Mouse (Mus musculus): Measurements from ENCODE around the gene Disp2. TPM values are rescaled to one million over a fixed set of nuclear protein-coding genes. Genes with fewer than 3 reads are reported as not detected.

The Disp2 gene
- polyA plus RNA-seq, 1 experiment from 2014 or later, result 66.8 TPM

GRCm38 (mm10) chr2:118838330-118838729, 58.8 kb downstream of the Disp2 start:
- no peak overlapping the region for H3K27ac ChIP-seq (ENCODE audit: low read depth, low read length)
- 56% methylated on average over 5 of the region's 5 CpGs for WGBS
- no peak overlapping the region for H3K9ac ChIP-seq (replicated peaks; ENCODE audit: low read depth, low read length)
- no peak overlapping the region for H3K4me2 ChIP-seq (ENCODE audit: low read depth, low read length)
- no peak for ATAC-seq (ENCODE audit: low read depth)
- no peaks in the 10 kb centered on the region for H3K9me3 ChIP-seq (ENCODE audit: control insufficient read depth, low read length)
- H3K4me3 ChIP-seq (ENCODE audit: low read depth, low read length), result no peak overlapping the region
- H3K27me3 ChIP-seq (ENCODE audit: control insufficient read depth, insufficient read depth, low read length), result no peaks in the 10 kb centered on the region
- H3K4me1 ChIP-seq (ENCODE audit: control insufficient read depth, insufficient read depth, low read length), result no peaks in the 10 kb centered on the region
- no peaks in the 10 kb centered on the region for H3K36me3 ChIP-seq (ENCODE audit: control insufficient read depth, insufficient read depth, low read length)

- H3K4me1 ChIP-seq (ENCODE audit: control insufficient read depth, insufficient read depth, low read length), result no peaks in the 10 kb centered on the region
- no peak for ATAC-seq (ENCODE audit: low read depth)
- no peak overlapping the region for H3K9ac ChIP-seq (replicated peaks; ENCODE audit: low read depth, low read length)
- no peak overlapping the region for H3K4me2 ChIP-seq (ENCODE audit: low read depth, low read length)
- WGBS, result 65% methylated on average over 5 of the region's 5 CpGs
- no peaks in the 10 kb centered on the region for H3K27me3 ChIP-seq (ENCODE audit: control insufficient read depth, insufficient read depth, low read length)
- H3K4me3 ChIP-seq (ENCODE audit: low read depth, low read length), result no peak overlapping the region
- H3K36me3 ChIP-seq (ENCODE audit: control insufficient read depth, insufficient read depth, low read length), result no peaks in the 10 kb centered on the region
- no peaks in the 10 kb centered on the region for H3K9me3 ChIP-seq (ENCODE audit: control insufficient read depth, low read length)
- no peak overlapping the region for H3K27ac ChIP-seq (ENCODE audit: low read depth, low read length)
Measured at GRCm38 (mm10) chr2:118841186-118841585, 61.7 kb downstream of the Disp2 start.

DNA sequence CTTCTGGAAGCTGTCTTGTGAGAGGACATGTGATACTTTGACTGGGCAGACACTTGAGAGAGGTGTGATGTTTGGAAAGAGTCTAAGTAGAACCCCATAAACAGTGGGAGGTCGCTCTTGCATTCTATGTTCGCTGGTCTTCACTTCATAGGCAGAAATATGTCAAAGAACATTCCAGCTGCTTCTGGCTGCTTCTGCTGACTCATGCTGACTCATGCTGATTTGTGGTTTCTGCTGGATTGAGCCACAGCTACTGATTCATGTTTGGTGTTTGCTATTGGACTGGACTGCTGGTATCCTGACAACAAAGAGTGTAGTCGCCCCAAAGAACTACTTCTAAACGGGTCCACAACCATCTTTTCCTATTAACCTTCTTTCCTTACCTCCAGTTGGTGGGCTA, 62.3 kb downstream of the Disp2 start:
- Histone ChIP-seq H3K9me3 (ENCODE audit: control insufficient read depth, low read length) (no peaks in the 10 kb centered on the region), H3K27me3 (ENCODE audit: control insufficient read depth, insufficient read depth, low read length) (no peaks in the 10 kb centered on the region), H3K36me3 (ENCODE audit: control insufficient read depth, insufficient read depth, low read length) (no peaks in the 10 kb centered on the region), H3K4me3 (ENCODE audit: low read depth, low read length) (no peak overlapping the region), H3K4me2 (ENCODE audit: low read depth, low read length) (no peak overlapping the region), H3K27ac (ENCODE audit: low read depth, low read length) (no peak overlapping the region), H3K9ac (replicated peaks; ENCODE audit: low read depth, low read length) (no peak overlapping the region), H3K4me1 (ENCODE audit: control insufficient read depth, insufficient read depth, low read length) (no peaks in the 10 kb centered on the region)
- ATAC-seq (ENCODE audit: low read depth), result no peak
- 87% methylated on average over 4 of the region's 4 CpGs for WGBS

DNA sequence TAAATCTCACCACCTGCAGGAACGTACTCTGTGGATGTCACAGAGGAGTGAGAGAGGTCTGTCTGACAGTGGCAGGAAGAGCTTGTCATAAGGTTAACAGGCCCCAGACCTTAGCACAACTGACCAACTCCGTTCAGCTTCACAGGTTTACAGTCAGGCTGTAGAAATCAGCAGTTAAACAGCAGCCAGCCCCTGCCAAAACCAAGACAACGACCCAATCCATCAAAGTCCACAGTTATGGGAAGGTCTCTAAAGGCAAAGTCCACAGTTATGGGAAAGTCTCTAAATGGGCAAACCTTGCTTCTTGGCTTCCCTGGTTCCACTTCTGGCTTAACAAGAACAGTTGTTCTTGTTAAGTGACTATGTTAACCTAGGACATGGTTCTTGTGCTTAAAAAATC, 64.9 kb downstream of the Disp2 start:
- H3K9me3 ChIP-seq (ENCODE audit: control insufficient read depth, low read length), result no peaks in the 10 kb centered on the region
- no peaks in the 10 kb centered on the region for H3K4me1 ChIP-seq (ENCODE audit: control insufficient read depth, insufficient read depth, low read length)

DNA sequence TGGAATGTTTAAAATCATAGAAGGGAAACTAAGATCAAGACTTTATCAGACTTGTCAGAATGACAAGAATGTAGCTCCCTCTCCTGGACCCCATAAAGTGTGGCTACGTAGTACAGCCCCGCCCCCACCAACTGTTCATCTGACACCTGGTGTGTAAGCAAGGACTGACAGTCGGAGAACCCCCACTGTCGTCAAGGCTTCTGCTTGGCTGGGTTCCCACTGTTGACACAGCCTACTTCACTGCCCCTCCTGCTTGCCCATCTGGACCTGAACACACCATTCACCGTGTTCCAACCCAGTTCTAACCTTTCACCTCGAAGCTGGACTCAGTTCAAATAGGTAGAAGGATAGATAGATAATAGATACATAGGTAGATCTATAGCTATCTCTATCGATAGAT, 66.7 kb downstream of the Disp2 start:
- no peaks in the 10 kb centered on the region for H3K4me1 ChIP-seq (ENCODE audit: control insufficient read depth, insufficient read depth, low read length)
- H3K36me3 ChIP-seq (ENCODE audit: control insufficient read depth, insufficient read depth, low read length), result no peaks in the 10 kb centered on the region
- H3K27ac ChIP-seq (ENCODE audit: low read depth, low read length), result no peak overlapping the region
- 59% methylated on average over 7 of the region's 7 CpGs for WGBS
- H3K9ac ChIP-seq (replicated peaks; ENCODE audit: low read depth, low read length), result no peak overlapping the region
- H3K4me3 ChIP-seq (ENCODE audit: low read depth, low read length), result no peak overlapping the region
- H3K4me2 ChIP-seq (ENCODE audit: low read depth, low read length), result no peak overlapping the region
- H3K27me3 ChIP-seq (ENCODE audit: control insufficient read depth, insufficient read depth, low read length), result no peaks in the 10 kb centered on the region
- ATAC-seq (ENCODE audit: low read depth), result no peak
- H3K9me3 ChIP-seq (ENCODE audit: control insufficient read depth, low read length), result no peaks in the 10 kb centered on the region

More for the DNA sequence above, 64.9 kb downstream of the Disp2 start:
- Histone ChIP-seq H3K27ac (ENCODE audit: low read depth, low read length) (no peak overlapping the region), H3K36me3 (ENCODE audit: control insufficient read depth, insufficient read depth, low read length) (no peaks in the 10 kb centered on the region), H3K4me2 (ENCODE audit: low read depth, low read length) (no peak overlapping the region), H3K27me3 (ENCODE audit: control insufficient read depth, insufficient read depth, low read length) (no peaks in the 10 kb centered on the region), H3K9ac (replicated peaks; ENCODE audit: low read depth, low read length) (no peak overlapping the region), H3K4me3 (ENCODE audit: low read depth, low read length) (no peak overlapping the region)
- no peak for ATAC-seq (ENCODE audit: low read depth)
- 80% methylated on average over 3 of the region's 3 CpGs for WGBS

DNA sequence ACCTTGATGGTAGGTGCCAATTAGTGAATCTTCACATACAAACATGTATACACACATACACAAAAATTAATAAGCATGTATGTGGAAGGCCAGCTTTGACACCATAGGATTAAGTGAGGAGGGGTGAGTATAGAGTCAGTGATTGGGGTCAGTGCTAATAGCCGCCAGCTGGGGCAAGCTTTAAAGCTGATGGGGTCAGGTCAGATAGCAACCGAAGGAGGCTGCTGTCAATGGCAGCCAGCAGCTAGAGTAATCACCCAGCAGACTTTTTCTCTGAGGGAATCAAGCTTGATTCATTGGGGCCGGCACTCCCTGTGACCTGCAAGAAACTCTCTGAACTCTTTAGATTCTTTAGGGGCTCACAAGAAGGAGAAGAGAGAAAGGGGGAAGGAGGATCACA, 72.2 kb downstream of the Disp2 start:
- Histone ChIP-seq H3K9ac (replicated peaks; ENCODE audit: low read depth, low read length) (no peak overlapping the region), H3K27ac (ENCODE audit: low read depth, low read length) (no peak overlapping the region), H3K36me3 (ENCODE audit: control insufficient read depth, insufficient read depth, low read length) (no peaks in the 10 kb centered on the region), H3K9me3 (ENCODE audit: control insufficient read depth, low read length) (no peaks in the 10 kb centered on the region), H3K4me3 (ENCODE audit: low read depth, low read length) (no peak overlapping the region), H3K4me2 (ENCODE audit: low read depth, low read length) (no peak overlapping the region), H3K27me3 (ENCODE audit: control insufficient read depth, insufficient read depth, low read length) (no peaks in the 10 kb centered on the region), H3K4me1 (ENCODE audit: control insufficient read depth, insufficient read depth, low read length) (no peaks in the 10 kb centered on the region)
- 22% methylated on average over 3 of the region's 3 CpGs for WGBS
- no peak for ATAC-seq (ENCODE audit: low read depth)

Other genes starting within 250 kb of the Disp2 start
- 0.99 and 2.2 TPM in 2 replicates for gene Bmf, start 230.0 kb upstream of the Disp2 start, polyA plus RNA-seq (2014; fragmentation: Nextera tagmentation; extraction: Ambion mirVana)
- 4.3 and 8.8 TPM in 2 replicates for gene Bub1b, start 181.5 kb upstream of the Disp2 start, polyA plus RNA-seq (2014; fragmentation: Nextera tagmentation; extraction: Ambion mirVana)
- 29.4 and 39.1 TPM in 2 replicates for gene Pak6, start 116.4 kb upstream of the Disp2 start, polyA plus RNA-seq (2014; fragmentation: Nextera tagmentation; extraction: Ambion mirVana)
- not detected in 2 replicates for gene Ankrd63, start 75.8 kb upstream of the Disp2 start, polyA plus RNA-seq (2014; fragmentation: Nextera tagmentation; extraction: Ambion mirVana)
- gene Plcb2, start 51.3 kb upstream of the Disp2 start, polyA plus RNA-seq (2014; fragmentation: Nextera tagmentation; extraction: Ambion mirVana), result 0.57 and 0.88 TPM in 2 replicates
- gene Inafm2, start 34.0 kb upstream of the Disp2 start, polyA plus RNA-seq (2014; fragmentation: Nextera tagmentation; extraction: Ambion mirVana), result 29.4 and 32.3 TPM in 2 replicates
- gene Ccdc9b, start 17.1 kb upstream of the Disp2 start, polyA plus RNA-seq (2014; fragmentation: Nextera tagmentation; extraction: Ambion mirVana), result 0.60 and 0.64 TPM in 2 replicates
- not detected in 2 replicates for gene Phgr1, start 7.0 kb upstream of the Disp2 start, polyA plus RNA-seq (2014; fragmentation: Nextera tagmentation; extraction: Ambion mirVana)
- gene Knstrn, start 34.3 kb downstream of the Disp2 start, polyA plus RNA-seq (2014; fragmentation: Nextera tagmentation; extraction: Ambion mirVana), result 7.2 and 11.5 TPM in 2 replicates
- 37.7 and 41.2 TPM in 2 replicates for gene Ivd, start 82.2 kb downstream of the Disp2 start, polyA plus RNA-seq (2014; fragmentation: Nextera tagmentation; extraction: Ambion mirVana)
- 1.8 and 2.2 TPM in 2 replicates for gene Bahd1, start 120.7 kb downstream of the Disp2 start, polyA plus RNA-seq (2014; fragmentation: Nextera tagmentation; extraction: Ambion mirVana)
- 3.5 and 8.5 TPM in 2 replicates for gene Chst14, start 146.8 kb downstream of the Disp2 start, polyA plus RNA-seq (2014; fragmentation: Nextera tagmentation; extraction: Ambion mirVana)
- 36.3 and 38.5 TPM in 2 replicates for gene Ccdc32, start 249.7 kb downstream of the Disp2 start, polyA plus RNA-seq (2014; fragmentation: Nextera tagmentation; extraction: Ambion mirVana)